Mouse (Mus musculus) right cerebral cortex, adult 18-20 months (tissue): Measurements from ENCODE around the gene Anapc15-ps.

Experiments
- DNase-seq: peaks from one replicate; pipeline ENCODE4 v3.0.0; 2022; ENCODE audit warnings: mixed read lengths

The Anapc15-ps gene

DNA sequence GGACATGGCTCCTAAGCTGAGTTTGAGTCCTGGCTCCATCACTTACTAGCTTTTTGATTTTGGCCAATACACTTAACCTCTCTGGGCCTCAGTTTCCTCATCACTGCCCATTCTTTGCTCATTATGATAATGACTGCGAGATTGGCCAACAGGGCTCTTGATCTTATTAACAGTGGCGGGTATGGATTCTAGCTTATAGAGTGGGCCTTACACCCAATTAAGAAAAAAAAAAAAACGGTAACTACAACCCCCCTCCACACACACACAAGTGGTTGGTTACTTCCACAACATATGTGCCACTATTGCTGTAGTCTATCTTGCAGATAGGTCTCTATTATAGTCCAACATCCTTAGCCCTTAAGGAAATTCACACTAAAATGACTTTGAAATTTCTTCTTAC, at the start of gene Anapc15-ps:
Anapc15-ps (minus strand) TSS at position 101 of the 400 bp plus-strand sequence.
- DNase-seq: no peak

DNA sequence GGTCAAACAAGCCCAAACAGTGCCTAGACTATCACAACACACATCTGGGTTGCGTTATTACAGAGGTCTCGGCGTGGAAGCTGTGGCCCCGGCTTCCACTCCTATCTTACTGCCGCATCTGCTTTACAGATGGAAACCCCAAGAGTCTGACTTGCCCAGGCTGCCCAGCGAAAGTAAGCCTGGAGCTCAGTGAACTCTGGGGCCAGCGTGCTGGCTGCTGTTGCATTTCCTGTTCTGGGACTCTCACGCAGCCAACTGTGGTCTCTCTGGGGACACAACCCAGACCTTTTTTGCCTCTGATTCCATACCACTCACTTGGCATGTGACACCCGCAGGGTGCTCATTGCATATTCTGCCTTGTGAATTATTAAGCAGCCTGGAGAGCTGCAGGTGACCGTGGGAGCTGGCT, 49.0 kb upstream of the Anapc15-ps start:
- DNase-seq: no peak

DNA sequence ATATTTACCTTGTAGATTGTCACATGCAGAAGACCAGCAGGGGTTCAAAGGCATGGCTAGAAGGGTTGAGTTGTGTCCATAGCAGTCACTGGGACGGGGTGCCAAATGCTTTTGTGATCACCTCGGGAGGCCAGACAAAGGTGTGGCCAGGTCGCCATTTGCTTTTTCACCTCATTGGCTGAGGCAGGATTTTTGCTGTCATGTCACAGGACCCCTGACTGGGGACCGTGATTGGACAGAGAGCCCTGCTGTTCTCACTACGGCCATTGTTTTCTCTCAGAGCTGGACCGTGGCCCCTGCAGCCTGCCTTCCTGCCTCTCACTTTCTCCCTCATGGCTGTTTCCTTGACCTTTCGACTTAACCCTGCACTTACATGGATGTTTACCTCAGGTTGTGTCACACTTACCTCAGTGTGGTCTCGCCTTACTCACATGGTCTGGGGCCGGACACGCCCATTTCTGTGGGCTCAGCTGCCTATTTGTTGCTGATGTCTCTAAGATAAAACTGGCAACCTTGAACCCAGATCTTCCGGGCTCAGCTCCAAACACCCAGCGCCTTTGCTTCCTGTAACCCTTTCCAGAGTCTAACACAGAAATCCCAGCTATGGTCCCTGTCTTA, 47.0 kb upstream of the Anapc15-ps start:
- DNase-seq: no peak

DNA sequence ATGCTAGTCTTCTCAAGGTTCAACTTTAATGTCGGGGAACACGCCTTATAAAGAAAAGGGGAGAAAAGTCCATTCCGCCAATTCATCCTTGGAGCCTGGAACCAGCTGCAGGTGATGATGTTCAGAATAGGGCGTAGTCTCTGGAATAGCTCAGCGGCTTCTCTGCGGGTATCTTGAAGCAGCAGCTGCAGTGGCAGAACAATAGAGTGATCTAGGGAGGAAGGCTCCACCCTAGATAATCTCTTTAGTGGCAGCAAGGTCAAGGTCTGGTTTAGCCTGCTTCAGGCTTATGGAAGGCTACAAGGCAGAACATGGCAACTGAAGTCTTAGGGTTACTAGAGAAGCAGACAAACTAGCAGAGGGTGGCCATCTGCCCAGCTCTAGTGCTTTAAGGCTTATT, 46.2 kb upstream of the Anapc15-ps start:
- DNase-seq: no peak

DNA sequence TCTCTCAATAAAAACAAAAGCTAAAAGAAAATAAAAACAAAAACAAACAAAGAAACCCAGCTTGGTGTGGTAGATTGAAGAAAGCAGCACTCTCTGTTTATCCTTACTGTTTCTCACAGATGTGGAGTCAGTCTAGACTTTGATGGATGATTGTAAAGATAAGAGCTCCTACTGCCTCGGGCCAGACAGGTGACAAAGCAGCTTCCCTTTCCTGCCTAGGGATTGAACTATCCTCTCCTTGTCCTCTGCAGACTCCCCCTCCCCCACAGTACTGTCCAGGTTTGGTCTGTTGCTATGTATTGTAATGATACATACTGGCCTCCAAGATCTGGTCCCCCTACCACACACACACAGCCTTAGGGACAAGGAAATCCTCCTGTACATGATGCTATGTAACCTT, 45.5 kb upstream of the Anapc15-ps start:
- DNase-seq: no peak

DNA sequence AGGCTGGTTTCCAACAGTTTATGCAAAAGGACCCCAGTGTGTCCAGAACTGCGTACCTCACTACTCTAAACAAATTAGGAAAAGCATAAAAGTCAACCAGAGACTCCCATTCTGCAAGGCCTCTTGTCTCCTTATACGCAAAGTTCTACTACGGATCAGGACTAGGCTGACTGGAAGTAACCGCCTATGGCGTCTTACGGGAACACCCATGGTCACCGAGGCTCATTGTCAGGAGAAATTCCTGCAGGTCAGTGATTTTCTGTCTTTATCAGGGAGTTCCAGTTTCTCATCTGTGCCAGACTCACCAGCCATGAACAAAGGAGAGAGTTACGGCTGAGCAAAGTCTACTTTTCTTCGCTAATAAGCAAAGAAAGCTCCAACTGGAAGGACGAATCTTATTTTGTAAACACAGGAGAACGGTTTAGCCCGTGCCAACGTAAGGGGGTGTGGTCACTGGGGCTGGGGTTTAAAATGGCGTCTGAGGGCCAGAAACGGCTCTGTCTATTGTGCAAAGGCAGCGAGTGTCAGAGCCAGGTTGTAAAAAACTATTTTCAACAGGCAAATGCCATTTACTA, 43.9 kb upstream of the Anapc15-ps start:
- no peak for DNase-seq

DNA sequence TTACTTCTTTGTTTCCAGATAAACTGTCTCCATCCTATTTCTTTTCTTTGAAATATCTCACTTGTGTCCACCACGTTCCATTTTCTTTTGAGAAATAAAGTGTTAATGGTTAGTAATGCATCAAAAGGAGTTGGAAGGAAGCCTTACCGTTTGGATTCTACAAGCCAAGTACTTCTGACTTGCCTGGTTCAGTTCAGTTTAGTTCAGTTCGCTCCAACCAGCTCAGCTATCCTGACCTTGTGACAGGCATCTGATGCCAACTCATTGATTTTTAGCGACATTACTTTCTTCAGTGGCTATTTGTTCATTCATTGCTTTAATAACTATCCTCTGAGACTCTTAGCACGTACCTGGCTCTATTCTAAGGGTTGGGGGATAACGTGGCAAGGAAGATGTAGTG, 42.4 kb upstream of the Anapc15-ps start:
- DNase-seq: no peak

DNA sequence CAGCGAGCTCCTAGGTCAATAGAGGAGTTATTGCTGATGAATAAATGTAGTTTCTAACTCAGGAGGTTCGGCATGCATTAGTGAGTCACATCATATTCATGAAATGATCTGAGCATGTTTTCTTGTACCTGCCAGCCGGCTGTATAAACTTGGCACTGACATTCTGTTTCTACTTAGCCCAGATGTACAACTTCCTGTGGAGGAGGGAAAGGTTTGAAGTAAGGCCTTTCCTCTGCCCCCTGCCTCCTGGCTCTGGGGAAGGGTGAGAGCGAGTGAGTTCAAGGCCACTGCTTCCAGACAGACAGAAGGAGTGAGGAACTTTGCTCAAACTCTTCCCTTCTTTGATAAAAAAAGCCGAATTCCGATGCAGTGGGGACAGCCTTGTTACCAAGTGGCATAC, 39.0 kb upstream of the Anapc15-ps start:
- no peak for DNase-seq

DNA sequence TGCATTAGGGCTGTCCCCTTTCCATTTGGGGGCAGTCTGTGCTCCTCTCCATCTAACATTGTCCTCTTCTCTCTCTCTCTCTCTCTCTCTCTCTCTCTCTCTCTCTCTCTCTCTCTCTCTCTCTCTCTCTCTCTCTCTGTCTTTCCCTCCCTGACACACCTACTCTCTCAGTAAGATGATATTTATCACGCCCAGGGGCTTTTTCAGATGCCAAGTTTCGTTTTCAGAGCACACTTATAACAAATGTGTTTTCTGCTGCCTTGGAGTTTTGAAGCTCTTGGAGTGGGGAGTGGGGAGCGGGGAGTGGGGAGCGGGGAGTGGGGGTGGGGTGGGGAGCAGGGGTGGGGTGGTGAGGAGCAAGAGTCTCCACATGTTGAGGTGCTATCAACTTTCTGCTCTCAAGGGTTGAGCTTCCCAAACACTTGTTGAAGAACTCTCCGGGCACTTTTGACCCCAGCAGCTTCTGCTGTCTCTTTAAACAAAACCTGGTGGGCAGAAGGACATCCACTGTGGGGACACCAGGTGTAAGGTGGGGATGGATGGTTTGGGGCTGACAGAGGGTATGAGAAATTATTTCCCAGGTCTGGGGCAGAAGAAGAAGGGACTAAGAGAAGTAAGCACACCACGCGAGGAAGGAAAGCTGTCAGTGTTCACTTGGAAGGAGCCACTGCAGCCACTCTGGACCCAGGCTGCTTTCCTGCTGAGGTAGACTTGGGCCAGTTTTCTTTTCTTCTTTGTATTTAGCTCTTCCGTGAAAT, 36.8 kb upstream of the Anapc15-ps start:
- no peak for DNase-seq

DNA sequence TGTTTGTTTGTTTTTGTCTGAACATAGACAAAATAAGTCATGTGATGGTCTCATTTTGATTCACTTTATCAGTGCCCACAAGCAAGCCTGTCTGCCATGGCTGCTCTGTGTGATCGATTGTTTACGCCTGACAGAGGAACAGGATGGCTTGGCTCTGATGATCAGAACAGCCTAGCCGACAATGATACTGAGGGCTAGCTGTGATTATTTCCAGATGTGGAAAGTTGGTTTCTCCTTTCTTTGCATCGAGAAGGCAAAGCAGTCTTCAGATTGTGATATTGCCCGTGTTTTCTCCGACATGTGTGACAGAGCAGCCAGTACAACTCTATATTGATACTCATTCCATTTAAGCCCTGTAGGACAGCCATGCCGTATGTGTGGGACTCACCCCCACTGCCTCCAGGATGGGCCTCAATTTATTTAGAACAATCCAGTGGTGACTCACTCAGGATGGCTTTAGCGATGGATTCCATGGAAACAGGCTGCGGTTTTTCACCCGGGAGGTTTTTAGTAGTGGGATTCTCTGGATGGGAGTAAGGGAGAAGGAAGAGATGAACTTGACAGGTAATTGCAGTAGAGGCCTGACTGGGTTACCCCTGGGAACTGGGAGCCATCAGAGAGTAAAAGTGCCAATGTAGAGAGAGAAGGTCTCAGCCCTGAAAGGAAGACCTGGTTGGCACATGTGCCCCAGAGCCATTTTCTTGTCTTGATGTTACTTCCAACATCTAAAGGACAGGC, 36.1 kb upstream of the Anapc15-ps start:
- DNase-seq: no peak

DNA sequence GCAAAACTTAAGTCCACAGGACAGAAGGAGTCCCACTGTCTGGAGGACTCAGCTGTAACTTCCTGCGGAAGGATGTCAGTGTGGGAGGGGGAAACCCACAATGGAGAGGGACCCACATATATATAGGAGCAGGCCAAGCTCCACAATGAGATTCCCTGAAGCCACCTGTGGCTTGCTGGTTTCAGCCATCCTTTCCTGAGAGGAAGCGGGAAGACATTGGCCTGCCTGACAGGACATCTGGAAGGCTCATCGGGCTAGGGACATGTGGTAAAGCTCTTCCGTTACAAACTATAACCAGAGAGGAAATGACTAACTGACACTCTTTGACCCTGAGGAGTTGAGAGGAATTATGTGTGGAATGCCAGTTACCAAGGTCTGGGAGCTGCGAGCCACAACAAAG, 34.8 kb upstream of the Anapc15-ps start:
- DNase-seq: no peak

DNA sequence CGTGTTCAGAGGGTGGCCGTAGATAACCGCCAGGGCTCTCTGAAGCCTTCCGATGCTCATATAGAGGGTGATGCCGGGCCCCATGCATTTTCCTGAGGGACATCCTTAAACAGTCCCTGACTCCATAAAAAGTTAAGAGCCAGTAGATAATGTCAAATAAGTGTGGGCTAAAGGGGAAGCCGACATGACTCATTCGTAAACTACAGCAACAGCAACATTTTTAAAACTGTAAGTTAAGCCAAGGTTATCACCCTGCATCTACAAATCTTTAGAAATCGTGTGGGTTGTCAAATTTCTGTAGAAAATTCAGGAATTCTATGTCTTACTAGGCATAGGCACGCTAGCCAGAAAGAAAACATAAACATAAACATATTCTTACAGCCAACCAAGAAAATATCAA, 33.6 kb upstream of the Anapc15-ps start:
- DNase-seq: no peak

DNA sequence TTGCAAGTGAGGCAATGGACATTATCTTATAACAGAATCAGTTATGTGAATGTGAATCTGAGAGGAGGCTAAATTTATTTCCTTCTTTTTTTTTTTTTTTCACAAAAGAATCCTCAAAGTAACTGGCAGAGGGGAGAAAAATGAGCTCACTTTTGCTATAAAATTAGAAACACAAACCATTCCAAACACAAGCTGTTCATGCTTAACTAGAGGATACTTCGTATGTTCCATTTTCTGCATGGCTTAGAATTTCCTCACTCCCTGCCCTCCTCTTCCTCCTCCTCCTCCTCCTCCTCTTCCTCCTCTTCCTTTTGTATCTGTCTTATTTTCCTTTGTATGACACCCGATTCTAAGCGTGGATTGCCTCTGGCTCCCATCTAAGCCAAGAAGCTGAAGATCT, 32.5 kb upstream of the Anapc15-ps start:
- peak; percentile 18 for DNase-seq

DNA sequence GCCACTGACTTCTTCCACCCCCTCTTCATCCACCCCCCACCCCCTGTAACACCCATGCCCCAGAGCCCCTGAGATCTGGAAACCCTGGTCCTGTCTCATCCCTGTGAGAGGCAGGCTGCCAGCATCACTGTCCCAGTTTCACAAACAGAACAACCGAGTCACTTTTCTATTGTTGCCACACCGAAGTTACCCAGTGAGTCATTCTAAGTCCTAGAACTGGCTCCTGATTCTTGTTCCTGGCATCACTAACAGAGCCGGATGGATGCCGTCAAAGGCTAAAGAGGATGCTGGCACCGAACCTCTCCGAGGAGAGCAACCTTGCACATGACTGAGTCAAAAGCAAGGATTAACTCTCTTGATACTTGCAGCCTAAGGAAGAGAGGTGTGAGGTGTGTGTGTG, 31.6 kb upstream of the Anapc15-ps start:
- DNase-seq: peak; percentile 56

DNA sequence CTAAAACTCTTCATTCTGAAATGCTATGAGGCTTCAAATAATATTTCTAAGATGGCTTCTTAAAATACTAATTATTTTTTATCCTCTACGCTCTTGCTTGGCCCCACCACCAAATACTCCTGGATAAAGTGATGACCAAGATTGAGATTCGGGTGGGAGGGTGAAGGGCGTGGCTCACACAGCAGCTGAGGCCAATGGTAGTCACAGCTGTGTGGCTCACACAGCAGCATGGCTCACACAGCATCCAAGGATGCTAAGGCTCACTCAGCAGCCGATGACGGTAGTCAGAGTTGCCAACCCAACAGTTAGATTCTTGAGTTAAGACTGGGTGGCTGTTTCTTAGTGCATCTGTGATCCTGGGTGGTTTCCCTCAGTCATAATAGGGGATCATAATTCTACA, 30.5 kb upstream of the Anapc15-ps start:
- DNase-seq: no peak

DNA sequence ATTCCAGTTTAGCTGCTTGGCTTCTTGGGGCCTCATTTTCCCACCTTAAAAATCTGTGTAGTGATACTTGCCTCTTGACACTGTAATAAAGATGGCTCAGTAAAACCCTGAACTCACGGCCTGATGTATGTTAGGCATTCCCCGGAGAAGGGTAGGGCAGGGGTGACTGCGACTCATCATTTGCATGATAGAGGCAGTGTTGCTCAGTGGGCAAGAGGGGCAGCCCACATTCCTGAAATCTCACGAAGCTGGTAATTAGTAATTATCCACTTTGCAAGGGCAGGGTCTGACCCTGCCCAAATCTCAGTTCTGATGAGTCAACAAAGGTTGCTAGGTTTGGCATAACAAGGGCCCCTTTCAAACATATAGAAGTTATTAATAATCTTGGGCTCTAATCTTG, 27.2 kb upstream of the Anapc15-ps start:
- DNase-seq: no peak

DNA sequence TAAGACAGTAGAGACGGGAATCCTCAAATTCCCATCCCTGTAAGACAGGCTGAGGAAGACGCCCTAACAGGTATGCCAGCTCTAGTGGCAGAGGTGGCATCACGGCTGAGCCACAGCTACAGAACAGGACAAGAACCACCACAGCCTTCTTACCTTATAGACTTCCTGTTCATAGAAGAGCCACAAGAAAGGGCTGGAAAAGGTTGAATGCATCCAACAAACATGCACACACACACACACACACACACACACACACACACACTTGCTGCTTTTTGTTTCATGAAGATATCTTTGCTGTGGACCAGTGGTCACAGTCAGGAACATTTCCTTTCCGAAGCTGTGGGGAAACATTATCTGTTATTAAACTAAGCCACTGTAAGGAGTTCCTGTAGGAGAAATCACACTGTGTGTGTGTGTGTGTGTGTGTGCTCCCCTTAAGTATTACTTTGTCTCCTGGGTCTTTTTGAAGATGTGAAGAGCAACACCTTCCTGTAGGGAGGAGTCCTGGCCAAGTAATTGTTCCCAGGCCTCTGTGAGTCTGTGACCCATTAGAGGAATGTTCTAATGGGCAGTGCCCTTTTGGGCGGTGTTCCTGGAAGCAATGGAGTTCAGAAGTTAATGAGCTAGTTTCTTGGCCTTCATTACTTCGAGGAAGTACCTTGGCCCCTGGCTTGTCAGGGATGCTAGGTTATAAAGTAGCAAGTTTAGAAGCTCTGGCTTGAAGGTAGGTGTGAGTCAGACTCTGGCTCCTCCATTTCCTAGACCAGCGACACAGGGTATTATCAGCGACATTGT, 25.9 kb upstream of the Anapc15-ps start:
- no peak for DNase-seq

DNA sequence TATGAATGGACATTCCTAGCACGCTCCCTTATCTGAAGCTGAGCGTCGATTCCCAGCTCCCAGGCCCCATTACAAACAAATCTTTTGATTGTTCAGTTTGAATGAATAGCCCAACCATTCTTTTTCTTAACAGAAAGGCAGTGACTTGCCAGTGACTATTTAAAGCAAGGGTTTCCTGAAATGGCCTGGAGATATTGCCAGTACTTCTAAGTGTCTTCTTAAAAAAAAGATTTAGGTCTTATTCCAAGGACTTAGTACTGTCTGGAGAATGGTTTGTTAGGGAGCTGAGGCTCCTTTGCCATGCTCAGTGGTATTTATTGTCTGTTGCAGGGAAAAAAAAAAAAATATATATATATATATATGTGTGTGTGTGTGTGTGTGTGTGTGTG, 23.0 kb upstream of the Anapc15-ps start:
- DNase-seq: no peak

DNA sequence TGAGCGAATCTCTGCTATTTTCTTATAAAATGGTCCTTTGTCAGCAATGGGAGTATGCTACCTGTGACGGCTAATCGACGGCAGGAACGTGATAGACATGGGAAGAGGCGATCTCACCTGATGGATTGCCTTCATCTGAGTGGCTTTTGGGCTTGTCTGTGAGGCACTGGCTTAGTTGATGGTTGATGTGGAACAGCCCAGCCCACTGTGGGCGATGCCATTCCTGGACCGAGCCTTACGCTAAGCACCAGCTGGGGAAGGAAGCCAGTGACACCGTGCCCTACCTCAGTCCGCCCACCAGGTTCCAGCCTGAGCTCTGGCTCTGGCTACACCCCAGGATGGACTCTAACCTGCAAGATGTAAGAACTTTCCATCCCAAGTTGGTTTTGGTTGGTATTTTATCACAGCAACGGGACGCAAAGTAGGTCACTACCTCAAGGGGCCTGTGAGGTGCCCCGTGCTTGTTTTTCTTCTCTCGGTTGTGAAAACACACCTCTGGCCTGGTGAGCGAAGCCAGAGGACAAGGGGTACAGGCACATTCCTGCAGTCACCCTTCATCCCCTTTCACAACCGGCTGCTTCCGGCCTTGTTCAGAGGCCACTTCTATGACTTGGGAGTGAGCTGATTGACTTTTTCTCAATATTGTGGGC, 22.5 kb upstream of the Anapc15-ps start:
- DNase-seq: no peak

DNA sequence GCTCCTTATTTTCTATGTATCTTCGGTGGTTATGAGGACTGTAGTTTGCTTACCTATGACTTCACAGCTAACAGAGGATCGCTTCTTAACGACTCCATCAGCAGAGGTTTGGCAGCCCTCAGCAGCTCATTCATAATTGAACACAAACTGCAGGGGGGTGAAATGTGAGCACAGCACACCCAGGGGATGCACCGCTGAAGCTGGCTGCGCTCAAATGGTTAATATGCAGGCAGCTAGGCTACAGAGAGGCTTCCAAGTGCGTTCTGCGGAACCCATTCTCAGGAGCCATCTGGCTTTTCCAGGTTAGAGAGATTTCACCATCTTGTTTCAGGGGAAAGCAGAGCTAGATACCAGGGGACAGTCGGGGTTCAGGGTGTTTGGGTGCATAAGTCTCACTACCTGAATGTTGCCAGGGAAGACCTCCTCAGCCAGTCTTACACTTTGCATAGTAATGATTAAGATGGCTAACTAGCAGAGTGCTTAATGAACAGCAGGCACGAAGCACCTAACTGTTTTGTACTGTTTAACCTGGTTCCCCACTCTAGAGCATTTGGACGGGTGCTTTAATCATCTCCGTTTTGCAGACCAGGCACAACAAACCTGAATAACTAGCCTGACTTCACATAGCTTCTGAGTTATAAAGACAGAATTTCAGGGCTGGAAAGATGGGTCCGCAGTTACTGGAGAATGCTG, 21.5 kb upstream of the Anapc15-ps start:
- DNase-seq: no peak

DNA sequence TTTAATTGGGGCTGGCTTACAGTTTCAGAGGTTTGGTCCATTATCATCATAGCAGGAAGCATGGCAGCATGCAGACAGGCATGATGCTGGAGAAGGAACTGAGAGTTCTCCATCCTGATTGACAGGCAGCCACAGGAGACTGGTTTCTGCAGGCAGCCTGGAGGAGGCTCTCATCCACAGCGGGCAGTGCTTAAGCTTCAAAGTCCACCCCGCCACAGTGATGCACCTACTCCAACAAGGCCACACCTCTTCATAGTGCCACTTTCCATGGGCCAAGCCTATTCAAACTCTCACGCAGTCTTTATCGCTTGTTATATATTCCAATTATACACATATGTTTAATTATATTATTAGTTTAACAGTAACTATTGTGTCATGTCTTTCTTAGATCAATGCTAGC, 18.1 kb upstream of the Anapc15-ps start:
- DNase-seq: no peak

DNA sequence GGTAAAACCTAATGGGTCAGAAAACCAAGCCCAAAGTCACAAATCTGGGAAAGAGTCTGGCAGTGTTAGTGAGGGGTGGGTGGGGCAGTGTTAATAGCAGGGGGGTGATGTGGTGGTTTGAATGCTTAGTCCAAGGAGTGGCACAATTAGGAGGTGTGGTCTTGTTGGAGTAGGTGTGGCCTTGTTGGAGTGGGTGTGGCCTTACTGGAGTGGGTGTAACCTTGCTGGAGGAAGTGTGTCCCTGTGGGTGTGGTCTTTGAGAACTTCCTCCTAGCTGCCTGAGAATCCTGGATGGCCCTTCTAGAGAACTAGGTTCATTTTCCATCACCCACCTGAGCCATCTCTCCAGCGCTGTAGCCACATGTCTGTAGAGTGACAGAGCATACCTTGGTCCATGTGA, 16.6 kb upstream of the Anapc15-ps start:
- no peak for DNase-seq
